Mouse (Mus musculus) common myeloid progenitor, adult 5-6 weeks (primary cell): ENCODE data around the gene Olfr161. TPM values are rescaled to one million over a fixed set of nuclear protein-coding genes. Genes with fewer than 3 reads are reported as not detected.
"Not testable (repeated sequence)": the region's sequence is repeated elsewhere in the genome, so short reads cannot be mapped to it uniquely, and the experiment has no call there.

ENCODE experiments used
- ATAC-seq: replicated peaks from 2 replicates; pipeline ENCODE4 v1.8.0; 2016; ENCODE audit warnings: low read depth, mild to moderate bottlenecking, moderate TSS enrichment, inconsistent platforms; ENCODE audit not compliant: poor library complexity, severe bottlenecking
- total RNA-seq: library from RNA; stranded (forward); fragments of 200-1000, 187-1606 nt; gene quantifications from 2 replicates; pipeline ENCODE4 v1.2.3, GENCODE M21; 2017

Gene Olfr161
- not detected in 2 replicates for total RNA-seq

GRCm38 (mm10) chr16:3590691-3591090, at the start of gene Olfr161:
Olfr161 (plus strand) TSS chr16:3591042.
- ATAC-seq: no peak

GRCm38 (mm10) chr16:3563553-3563952, 27.3 kb upstream of the Olfr161 start:
- ATAC-seq: no peak

GRCm38 (mm10) chr16:3577658-3578057, 13.2 kb upstream of the Olfr161 start:
- ATAC-seq: not testable (repeated sequence)

- ATAC-seq: not testable (repeated sequence)
Observed at GRCm38 (mm10) chr16:3578227-3578848, 12.5 kb upstream of the Olfr161 start.

- ATAC-seq: not testable (repeated sequence)
Observed at GRCm38 (mm10) chr16:3631376-3631775, 40.5 kb downstream of the Olfr161 start.

GRCm38 (mm10) chr16:3632572-3633361, 41.9 kb downstream of the Olfr161 start:
- ATAC-seq: peak; percentile 54

Other genes with a start within 250 kb of the Olfr161 start
- 3.9 and 7.0 TPM in 2 replicates for gene Mefv, start 127.1 kb downstream of the Olfr161 start, total RNA-seq
- gene Zfp263, start 153.1 kb downstream of the Olfr161 start, total RNA-seq: 45.4 and 46.5 TPM in 2 replicates
- gene Olfr15, start 239.8 kb downstream of the Olfr161 start, total RNA-seq: not detected in 2 replicates